In the genomic region with DNA sequence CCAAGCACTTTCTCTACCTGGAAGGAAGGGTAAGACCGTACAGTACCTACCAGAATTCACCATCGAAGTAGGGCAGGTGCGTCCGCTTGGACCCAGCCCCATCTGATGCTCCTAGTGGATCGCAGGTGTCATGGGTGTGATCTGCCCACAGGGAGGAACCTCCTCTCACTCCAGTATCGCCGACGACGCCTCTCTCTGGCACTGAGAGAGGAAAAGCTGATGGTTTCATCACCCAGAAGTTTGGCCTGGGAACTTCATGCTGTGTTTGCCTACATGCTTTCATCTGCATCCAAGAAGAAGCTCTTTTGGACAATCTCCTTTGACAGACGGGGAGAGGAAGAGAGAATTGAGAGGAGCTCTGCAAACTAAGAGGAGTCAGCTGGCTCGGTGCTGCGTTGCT, we compare ENCODE assay signal across 15 mouse cellular contexts.
"Had no signal": no experiment of that assay in that cellular context is flagged by ENCODE, and none has a peak within 500 bp of the region (broad histone marks: within the 10 kb centered on the region; RNA-seq: fewer than 3 reads in every experiment).

No protein-coding gene starts in this region.

- H3K27me3 ChIP-seq: limb, embryonic 12.5 days; lung, embryonic 15.5 days; midbrain, embryonic 15.5 days; neural tube, embryonic 12.5 days had no signal

- ATAC-seq: intestine, postnatal 0 days; midbrain, embryonic 15.5 days had no signal

- H3K4me1 ChIP-seq: limb, embryonic 12.5 days; lung, embryonic 15.5 days; midbrain, embryonic 15.5 days; neural tube, embryonic 12.5 days had no signal

- H3K4me2 ChIP-seq: limb, embryonic 12.5 days; lung, embryonic 15.5 days; midbrain, embryonic 11.5 days; midbrain, embryonic 15.5 days; neural tube, embryonic 12.5 days had no signal

- H3K27ac ChIP-seq: layer of hippocampus, adult 2 months; limb, embryonic 12.5 days; lung, embryonic 15.5 days; macrophage; midbrain, embryonic 15.5 days; neural tube, embryonic 12.5 days; stomach, postnatal 0 days had no signal

- H3K36me3 ChIP-seq: limb, embryonic 12.5 days; lung, embryonic 15.5 days; midbrain, embryonic 15.5 days; neural tube, embryonic 12.5 days had no signal

- H3K9me3 ChIP-seq: limb, embryonic 12.5 days; lung, embryonic 15.5 days; megakaryocyte, embryonic 14.5 days; midbrain, embryonic 15.5 days; neural tube, embryonic 12.5 days had no signal

- DNase-seq: kidney, postnatal 10 days; kidney, postnatal 4 days; liver; lung, postnatal 14 days; right cerebral cortex, postnatal 14 days had no signal

- H3K9ac ChIP-seq: limb, embryonic 12.5 days; lung, embryonic 15.5 days; midbrain, embryonic 15.5 days; neural tube, embryonic 12.5 days had no signal

- H3K4me3 ChIP-seq: layer of hippocampus, adult 2 months; limb, embryonic 12.5 days; lung, embryonic 15.5 days; megakaryocyte, embryonic 14.5 days; midbrain, embryonic 15.5 days; neural tube, embryonic 12.5 days had no signal
